ENCODE assay signal across 10 mouse cellular contexts in the genomic region with DNA sequence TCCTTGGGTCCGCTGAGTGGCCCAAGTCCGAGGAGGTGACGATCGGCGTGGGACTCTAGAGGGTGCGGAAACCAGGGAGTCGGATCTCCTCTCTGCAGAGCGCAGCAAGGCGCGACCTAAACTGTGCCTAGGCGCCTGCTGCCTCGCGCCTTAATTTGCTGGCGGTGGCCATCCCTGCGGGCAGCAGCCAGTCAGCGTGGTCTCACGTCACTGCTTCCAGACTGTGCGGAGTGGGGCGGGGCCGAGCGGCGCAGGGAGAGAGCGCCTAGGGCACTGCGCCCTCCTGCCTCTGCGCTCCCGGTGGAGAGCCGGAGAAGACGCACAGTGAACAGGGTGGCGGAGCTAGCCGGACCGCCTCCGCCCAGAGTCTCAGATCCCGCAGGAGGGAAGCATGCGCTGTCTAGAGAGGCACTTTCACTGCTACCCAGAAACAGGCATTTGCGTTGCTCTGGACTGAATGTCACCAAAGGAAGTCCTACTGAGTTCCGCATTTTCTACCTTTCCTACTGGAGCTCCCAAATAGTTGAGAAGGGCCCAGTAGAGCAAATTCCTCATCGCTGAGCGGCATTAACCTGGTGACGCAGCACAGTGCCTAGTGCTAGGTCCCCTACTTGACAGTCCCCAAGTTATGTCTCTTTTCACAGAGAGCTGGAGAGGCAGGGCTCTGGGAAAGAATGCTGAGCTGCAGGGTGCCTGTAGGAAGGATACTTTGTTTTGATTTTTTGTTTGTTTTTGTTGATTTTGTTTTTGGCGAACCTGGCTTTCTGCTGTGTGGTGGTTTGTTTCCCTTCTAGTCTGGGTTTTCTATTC. TPM values are rescaled to one million over a fixed set of nuclear protein-coding genes. Genes with fewer than 3 reads are reported as not detected.
DNase-seq lines count a peak whose midpoint lies in the region; ATAC-seq and TF ChIP-seq lines count a peak whose summit lies in the region.
"Had no signal": no experiment of that assay in that cellular context is flagged by ENCODE, and none has a peak within 500 bp of the region (broad histone marks: within the 10 kb centered on the region; RNA-seq: fewer than 3 reads in every experiment).

Gene Tbx20, minus strand, starts transcription at position 144 of the 810 bp plus-strand sequence.

- peak within 1 kb of the TSS; percentile 41 for H3K4me2 ChIP-seq in forebrain, embryonic 16.5 days (ENCODE audit: low read length)
- H3K4me2 ChIP-seq in hindbrain, postnatal 0 days (ENCODE audit: low read depth, low read length), result peak within 1 kb of the TSS; percentile 41

- H3K36me3 ChIP-seq in megakaryocyte, embryonic 14.5 days (replicated peaks; ENCODE audit: low read length), result no peaks in the 10 kb centered on the region
- H3K36me3 ChIP-seq in forebrain, embryonic 16.5 days (ENCODE audit: control insufficient read depth, insufficient read depth), result no peaks in the 10 kb centered on the region
- no peaks in the 10 kb centered on the region for H3K36me3 ChIP-seq in hindbrain, postnatal 0 days (ENCODE audit: insufficient read depth, low read length)
- H3K36me3 ChIP-seq: G1E had no signal

- peaks cover 29% of the 10 kb centered on the region for H3K9me3 ChIP-seq in megakaryocyte, embryonic 14.5 days
- H3K9me3 ChIP-seq in forebrain, embryonic 16.5 days (ENCODE audit: control insufficient read depth, low read length), result no peaks in the 10 kb centered on the region
- no peaks in the 10 kb centered on the region for H3K9me3 ChIP-seq in hindbrain, postnatal 0 days (ENCODE audit: low read length)
- H3K9me3 ChIP-seq: G1E had no signal

- no peak for TF ChIP-seq CTCF in hindbrain, postnatal 0 days (IDR thresholded peaks at IDR 0.05; ENCODE audit: low read depth)

- under 1% methylated on average over 40 of the region's 40 CpGs for WGBS in forebrain, embryonic 16.5 days
- WGBS in hindbrain, postnatal 0 days, result 1% methylated on average over 35 of the region's 40 CpGs

- no peak within 1 kb of the TSS for H3K9ac ChIP-seq in forebrain, embryonic 16.5 days (replicated peaks; ENCODE audit: low read depth, low read length)
- H3K9ac ChIP-seq in hindbrain, postnatal 0 days (replicated peaks; ENCODE audit: low read length), result no peak within 1 kb of the TSS

- peaks cover 33% of the 10 kb centered on the region for H3K4me1 ChIP-seq in megakaryocyte, embryonic 14.5 days
- peaks cover 19% of the 10 kb centered on the region for H3K4me1 ChIP-seq in forebrain, embryonic 16.5 days (replicated peaks; ENCODE audit: control insufficient read depth, insufficient read depth, low read length)
- no peaks in the 10 kb centered on the region for H3K4me1 ChIP-seq in hindbrain, postnatal 0 days (ENCODE audit: insufficient read depth, low read length)

- H3K27ac ChIP-seq in forebrain, embryonic 16.5 days (ENCODE audit: low read length), result no peak within 1 kb of the TSS
- no peak within 1 kb of the TSS for H3K27ac ChIP-seq in hindbrain, postnatal 0 days

- peaks cover 97% of the 10 kb centered on the region for H3K27me3 ChIP-seq in megakaryocyte, embryonic 14.5 days (replicated peaks)
- H3K27me3 ChIP-seq in forebrain, embryonic 16.5 days (replicated peaks; ENCODE audit: control insufficient read depth, insufficient read depth, low read length), result peaks cover 72% of the 10 kb centered on the region
- H3K27me3 ChIP-seq in hindbrain, postnatal 0 days (ENCODE audit: insufficient read depth, low read length), result peaks cover 92% of the 10 kb centered on the region

- DNase-seq in hindbrain, postnatal 0 days (ENCODE audit: low spot score), result no peak
- peak; percentile 60 to 62 for DNase-seq in urinary bladder, postnatal 36 days (ENCODE audit: low spot score in 2 of 2)
- DNase-seq in thymus, postnatal 25 days, result no peak

- no peak for ATAC-seq in megakaryocyte, adult 5-6 weeks (ENCODE audit: poor library complexity, severe bottlenecking)
- ATAC-seq in forebrain, embryonic 16.5 days, result peak; percentile 90
- ATAC-seq in hindbrain, postnatal 0 days, result peak; percentile 48
- peak; percentile 63 for ATAC-seq in megakaryocyte progenitor cell, adult 5-6 weeks (replicated peaks; ENCODE audit: poor library complexity)
- ATAC-seq in inflammation-experienced regulatory T-cells, adult 6 months, result no peak

- peak within 1 kb of the TSS; percentile 71 for H3K4me3 ChIP-seq in megakaryocyte, embryonic 14.5 days (replicated peaks)
- H3K4me3 ChIP-seq in forebrain, embryonic 16.5 days (replicated peaks; ENCODE audit: low read length), result peak within 1 kb of the TSS; percentile 28
- H3K4me3 ChIP-seq in hindbrain, postnatal 0 days (ENCODE audit: low read length), result peak within 1 kb of the TSS; percentile 23

RNA-seq across cellular contexts. Expression of gene Tbx20, which starts in this region (rescaled TPM):
- polyA plus RNA-seq in megakaryocyte, embryonic 14.5 days (2012; ENCODE audit: insufficient read depth, low replicate concordance), result 1.3 TPM in 1 of 2 replicates, not detected in the other
- not detected in 2 replicates for total RNA-seq in megakaryocyte, adult 5-6 weeks (2015)
- not detected in 2 replicates for total RNA-seq in megakaryocyte, adult 5-6 weeks (2017)
- not detected in 2 replicates for polyA plus RNA-seq in forebrain, embryonic 16.5 days (2015; fragmentation: Nextera tagmentation; extraction: Ambion mirVana)
- total RNA-seq in hindbrain, postnatal 0 days (2014; rRNA removed), result 2.2 and 2.9 TPM in 2 replicates
- 0.35 and 0.40 TPM in 2 replicates for polyA plus RNA-seq in hindbrain, postnatal 0 days (2015; fragmentation: Nextera tagmentation; extraction: Ambion mirVana)
- total RNA-seq in megakaryocyte progenitor cell, adult 5-6 weeks (2015), result not detected in 2 replicates
- total RNA-seq in megakaryocyte progenitor cell, adult 5-6 weeks (2017), result not detected in 2 replicates
- not detected for polyA plus RNA-seq in inflammation-experienced regulatory T-cells, adult 6 months (2017; shearing (Covaris generic))
- total RNA-seq: left cerebral cortex, postnatal 25 days had no signal
- polyA plus RNA-seq: G1E had no signal

Comparison
In these comparisons a context has a peak if more than half of its experiments do, and no peak if none do; other contexts are left out.
1. Peak in ATAC-seq, H3K4me3 ChIP-seq and H3K4me2 ChIP-seq in forebrain, embryonic 16.5 days; RNA of the gene not detected or under 1 TPM.
2. Peak in ATAC-seq in megakaryocyte progenitor cell, adult 5-6 weeks; RNA of the gene not detected or under 1 TPM.
3. DNase-seq: peak in urinary bladder, postnatal 36 days (2 of 2); none in hindbrain, postnatal 0 days (single experiment) and thymus, postnatal 25 days (single experiment).
4. Peak in every context shown above with its lines, with median percentiles within 50 percentile points of each other: H3K4me3 ChIP-seq.